Mouse (Mus musculus) hindbrain, postnatal 0 days (tissue): ENCODE data around the gene Dock9. TPM values are rescaled to one million over a fixed set of nuclear protein-coding genes. Genes with fewer than 3 reads are reported as not detected.
A peak's percentile ranks its signal among the peaks of the same experiment; 100 is the strongest.

Source experiments
- ATAC-seq: fragments of 200-750 bp; cut with Nextera tagmentation; 2 replicates; pipeline ENCODE4 v1.8.0; 2017; ENCODE audit warnings: mild to moderate bottlenecking, moderate TSS enrichment, moderate library complexity
- DNase-seq: peaks from one replicate; pipeline ENCODE4 v3.0.0-alpha.2; 2015; ENCODE audit warnings: low spot score
- H3K27ac ChIP-seq: fragments of 300-500 bp; sonication (generic); 2 replicates; pipeline ENCODE4 v1.5.1; 2014; ENCODE audit warnings: mild to moderate bottlenecking
- H3K27me3 ChIP-seq: fragments of 300-500 bp; sonication (generic); 2 replicates; pipeline ENCODE4 v1.6.1; 2014; ENCODE audit warnings: low read length, mixed read lengths; ENCODE audit not compliant: insufficient read depth
- H3K36me3 ChIP-seq: fragments of 300-500 bp; sonication (generic); 2 replicates; pipeline ENCODE4 v1.6.1; 2014; ENCODE audit warnings: low read length, mixed read lengths; ENCODE audit not compliant: insufficient read depth
- H3K4me1 ChIP-seq: fragments of 300-500 bp; sonication (generic); 2 replicates; pipeline ENCODE4 v1.6.1; 2014; ENCODE audit warnings: antibody characterized with exemption, low read length, mixed read lengths; ENCODE audit not compliant: insufficient read depth
- H3K4me2 ChIP-seq: fragments of 300-500 bp; sonication (generic); 2 replicates; pipeline ENCODE4 v1.6.1; 2014; ENCODE audit warnings: low read depth, mild to moderate bottlenecking, low read length, moderate library complexity, mixed read lengths
- H3K4me3 ChIP-seq: fragments of 300-500 bp; sonication (generic); 2 replicates; pipeline ENCODE4 v1.5.1; 2014; ENCODE audit warnings: low read length
- H3K9ac ChIP-seq: fragments of 300-500 bp; sonication (generic); replicated peaks from 2 replicates; pipeline ENCODE4 v1.6.1; 2014; ENCODE audit warnings: mild to moderate bottlenecking, low read length, moderate library complexity, mixed read lengths
- H3K9me3 ChIP-seq: fragments of 300-500 bp; sonication (generic); 2 replicates; pipeline ENCODE4 v1.6.1; 2016; ENCODE audit warnings: low read length, mixed read lengths
- CTCF ChIP-seq: IDR thresholded peaks from 2 replicates; pipeline ENCODE4 v1.5.1; 2016; ENCODE audit warnings: antibody characterized with exemption, control low read depth, low read depth
- WGBS: fragments of 180-500 bp; shearing (Covaris S2); extraction: QIAGEN DNeasy Blood & Tissue Kit; methylation state at CpG from one replicate; pipeline ENCODE4 v1.1.7; 2014; 5-methylcytosine and 5-hydroxymethylcytosine counted together
- polyA plus RNA-seq: library from polyadenylated mRNA; unstranded; fragments of >200 nt; fragmentation: Nextera tagmentation; extraction: Ambion mirVana; gene quantifications from 2 replicates; pipeline ENCODE4 v1.2.1, GENCODE M21; 2015
- total RNA-seq: library from RNA; depleted of rRNA; stranded (reverse); fragments of >200 nt; gene quantifications from 2 replicates; pipeline ENCODE4 v1.2.3, GENCODE M21; 2014

Dock9 gene
- total and polyA plus RNA-seq, 2 experiments from 2014 or later = 11.7 to 51.3 TPM

DNA sequence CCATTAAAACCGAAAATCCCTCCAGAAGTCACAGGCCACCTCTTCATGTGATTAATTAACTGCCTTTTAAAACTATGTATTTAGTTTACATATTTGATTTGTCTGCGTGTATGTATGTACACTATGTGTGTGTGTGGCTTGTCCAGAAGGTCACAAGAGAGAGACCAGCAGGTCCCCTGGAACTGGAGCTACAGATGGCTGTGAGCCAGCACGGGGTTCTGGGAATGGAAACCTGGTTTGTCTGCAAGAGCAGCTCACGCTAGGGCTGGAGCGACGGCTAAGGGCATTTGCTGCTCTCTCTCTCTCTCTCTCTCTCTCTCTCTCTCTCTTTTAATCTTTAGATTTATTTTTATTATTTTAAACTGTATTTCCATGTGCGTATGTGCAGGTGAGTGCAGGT, 144.4 kb downstream of the Dock9 start:
- Histone ChIP-seq H3K9ac (no peak overlapping the region), H3K4me2 (no peak overlapping the region), H3K9me3 (no peaks in the 10 kb centered on the region), H3K36me3 (peaks cover 21% of the 10 kb centered on the region), H3K4me1 (no peaks in the 10 kb centered on the region), H3K4me3 (no peak overlapping the region), H3K27ac (no peak overlapping the region), H3K27me3 (no peaks in the 10 kb centered on the region)
- no peak for TF ChIP-seq CTCF
- ATAC-seq = no peak
- WGBS = 76% methylated on average over 7 of the region's 7 CpGs
- no peak for DNase-seq

DNA sequence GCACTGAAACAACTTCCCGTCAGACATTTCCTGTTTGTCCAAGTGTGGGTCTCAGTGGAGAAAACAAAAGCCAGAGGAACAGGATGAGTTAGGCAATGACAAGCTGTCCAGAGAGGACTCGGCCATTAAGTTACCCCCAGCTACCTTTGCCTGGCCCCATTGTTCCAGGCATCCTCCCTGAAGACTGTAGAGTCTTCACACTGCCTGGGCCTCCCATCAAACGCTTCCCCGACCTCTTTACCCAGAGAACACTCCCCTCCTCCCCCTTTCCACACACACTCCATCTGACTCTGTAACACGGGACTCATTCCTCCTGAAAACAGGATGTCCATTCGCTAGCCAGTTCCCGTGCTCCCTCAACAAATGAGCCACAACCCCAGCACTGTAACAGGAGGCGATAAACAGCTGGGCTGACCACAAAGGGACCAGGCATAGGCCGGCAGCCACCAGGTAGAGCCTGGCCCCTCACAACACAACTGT, 149.0 kb downstream of the Dock9 start:
- H3K4me1 ChIP-seq = no peaks in the 10 kb centered on the region
- 0 out of 2 replicates have a peak overlapping the region, but pooled peaks have one; percentile 11 for H3K27ac ChIP-seq
- H3K27me3 ChIP-seq = no peaks in the 10 kb centered on the region
- WGBS = 64% methylated on average over 9 of the region's 9 CpGs
- TF ChIP-seq CTCF = no peak
- no peak overlapping the region for H3K9ac ChIP-seq
- H3K9me3 ChIP-seq = no peaks in the 10 kb centered on the region
- peaks cover 15% of the 10 kb centered on the region; the same call in 1 of the 2 replicates for H3K36me3 ChIP-seq
- ATAC-seq = 0 out of 2 replicates have a peak, but pooled peaks have one; percentile 27
- H3K4me3 ChIP-seq = no peak overlapping the region
- no peak for DNase-seq
- H3K4me2 ChIP-seq = no peak overlapping the region

DNA sequence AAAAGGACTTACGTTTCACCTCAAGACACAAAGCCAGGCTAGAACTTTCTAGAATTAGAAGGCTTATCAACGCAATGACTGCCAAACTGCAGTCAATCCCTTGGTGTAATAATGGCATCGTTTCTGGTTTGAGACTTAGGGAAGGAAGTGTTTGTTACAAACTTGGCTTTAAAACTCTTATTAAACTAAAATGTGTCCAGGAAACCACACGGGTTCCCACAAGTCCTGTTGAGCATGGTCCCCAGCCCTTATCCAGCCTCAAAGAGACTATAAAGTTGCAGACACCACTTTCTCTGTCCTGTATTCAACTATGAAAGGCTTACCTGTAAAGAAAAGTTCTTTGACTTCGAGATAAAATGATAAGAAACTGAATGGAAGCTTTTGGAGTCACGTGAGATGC, 149.9 kb downstream of the Dock9 start:
- Histone ChIP-seq H3K4me3 (no peak overlapping the region), H3K9me3 (no peaks in the 10 kb centered on the region), H3K27ac (0 out of 2 replicates have a peak overlapping the region, but pooled peaks have one; percentile 11), H3K36me3 (peaks cover 14% of the 10 kb centered on the region; the same call in 1 of the 2 replicates), H3K4me2 (no peak overlapping the region), H3K4me1 (no peaks in the 10 kb centered on the region), H3K9ac (no peak overlapping the region), H3K27me3 (no peaks in the 10 kb centered on the region)
- WGBS = 88% methylated on average over 6 of the region's 6 CpGs
- TF ChIP-seq CTCF = no peak
- no peak for DNase-seq
- ATAC-seq = no peak

DNA sequence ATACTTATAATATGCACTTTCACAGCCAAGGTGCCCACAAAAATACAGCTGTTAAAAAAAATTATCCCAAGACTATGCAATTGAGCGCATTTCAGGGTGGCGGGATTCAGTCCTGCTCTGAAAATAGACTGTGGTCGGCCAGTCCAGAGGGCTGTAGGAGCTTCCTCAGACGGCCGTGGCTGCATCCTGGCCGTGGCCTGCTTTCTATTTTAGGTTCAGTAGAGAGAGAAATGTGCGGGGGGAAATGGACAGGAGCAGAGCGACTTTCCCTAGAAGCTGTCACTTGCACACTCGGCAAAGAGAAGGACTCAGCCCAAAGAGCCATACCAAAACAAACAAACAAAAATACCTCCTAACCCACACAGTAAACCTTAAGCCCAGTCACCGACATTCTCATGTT, 151.0 kb downstream of the Dock9 start:
- Histone ChIP-seq H3K4me3 (no peak overlapping the region), H3K4me1 (no peaks in the 10 kb centered on the region), H3K9ac (no peak overlapping the region), H3K4me2 (no peak overlapping the region), H3K36me3 (0 out of 2 replicates have a peak, but pooled peaks cover 5% of the 10 kb centered on the region), H3K27ac (no peak overlapping the region), H3K9me3 (no peaks in the 10 kb centered on the region), H3K27me3 (no peaks in the 10 kb centered on the region)
- DNase-seq (no peak), ATAC-seq (no peak)
- 88% methylated on average over 10 of the region's 10 CpGs for WGBS
- no peak for TF ChIP-seq CTCF

DNA sequence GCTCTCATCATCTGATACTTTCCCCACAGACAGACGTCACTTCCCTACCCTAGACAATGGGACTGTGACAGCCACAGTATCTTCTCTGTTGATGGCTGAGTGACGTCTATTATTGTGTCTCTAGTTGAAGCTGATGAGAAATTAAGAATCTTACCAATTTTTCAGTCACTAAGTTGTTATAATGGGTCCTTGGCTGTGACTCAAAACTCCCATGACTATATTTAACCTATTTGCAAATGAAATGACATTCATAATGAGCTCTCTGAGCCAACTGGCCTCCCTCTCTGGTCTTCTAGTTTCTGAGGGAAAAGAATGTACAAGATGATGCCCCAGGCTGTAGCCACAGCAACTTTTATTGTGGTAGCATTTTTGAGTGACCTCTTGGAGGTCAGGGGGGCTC, 153.3 kb downstream of the Dock9 start:
- ATAC-seq (no peak), DNase-seq (no peak)
- Histone ChIP-seq H3K4me3 (no peak overlapping the region), H3K36me3 (peaks cover 6% of the 10 kb centered on the region; the same call in 1 of the 2 replicates), H3K27ac (no peak overlapping the region), H3K4me2 (no peak overlapping the region), H3K4me1 (no peaks in the 10 kb centered on the region), H3K9me3 (no peaks in the 10 kb centered on the region), H3K27me3 (no peaks in the 10 kb centered on the region), H3K9ac (no peak overlapping the region)
- no peak for TF ChIP-seq CTCF
- 55% methylated on average over 2 of the region's 2 CpGs for WGBS

DNA sequence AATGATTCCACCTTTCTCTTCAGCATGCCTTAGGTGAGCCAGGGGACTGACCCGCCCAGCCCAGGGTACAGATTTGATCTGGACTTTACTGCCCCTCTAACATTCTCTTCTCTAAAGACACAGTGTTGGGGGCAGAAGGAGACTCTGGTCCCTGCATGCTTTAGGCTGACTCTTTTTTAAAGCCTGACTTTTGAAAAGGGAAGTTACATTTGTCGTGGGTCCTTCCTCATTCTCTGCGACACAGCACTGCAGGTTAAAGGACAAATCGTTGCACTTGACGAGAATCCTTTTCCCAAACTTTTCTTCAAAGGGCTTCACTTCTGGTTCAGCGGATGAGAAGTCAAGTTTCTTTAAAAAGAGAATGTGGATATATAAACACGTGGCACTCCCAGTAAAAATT, 156.4 kb downstream of the Dock9 start:
- Histone ChIP-seq H3K27ac (no peak overlapping the region), H3K9me3 (no peaks in the 10 kb centered on the region), H3K9ac (no peak overlapping the region), H3K4me2 (no peak overlapping the region), H3K4me3 (no peak overlapping the region), H3K27me3 (no peaks in the 10 kb centered on the region), H3K4me1 (no peaks in the 10 kb centered on the region), H3K36me3 (peaks cover 13% of the 10 kb centered on the region)
- WGBS = 80% methylated on average over 7 of the region's 7 CpGs
- DNase-seq (no peak), ATAC-seq (no peak)
- no peak for TF ChIP-seq CTCF

DNA sequence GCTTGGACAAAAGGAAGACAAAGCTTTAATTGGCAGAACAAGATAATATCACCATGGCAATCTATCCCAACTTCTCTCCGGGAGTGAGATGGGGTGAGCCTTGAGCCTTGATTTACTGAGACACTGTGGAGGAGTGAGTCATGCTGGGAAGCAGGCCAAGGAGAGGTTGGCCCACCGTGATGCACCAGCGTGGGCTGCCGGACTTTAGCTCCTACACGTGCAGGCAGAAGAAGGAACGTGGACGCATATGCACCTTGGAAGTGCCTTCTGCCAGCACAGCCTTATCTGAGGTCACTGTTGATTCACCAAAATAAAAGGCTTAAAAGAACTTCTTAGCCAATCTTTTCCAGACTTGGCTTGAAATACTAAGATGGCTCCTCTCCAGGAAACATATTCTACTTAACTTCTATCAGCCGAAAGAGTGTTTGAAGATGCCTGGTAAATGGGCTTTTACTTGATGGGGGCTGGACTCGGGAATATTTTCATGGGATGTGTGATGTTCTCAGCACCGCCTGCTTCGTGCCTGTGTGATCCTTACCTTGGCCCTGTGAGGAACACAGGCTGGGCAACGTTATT, 160.6 kb downstream of the Dock9 start:
- no peak for TF ChIP-seq CTCF
- no peak overlapping the region for H3K9ac ChIP-seq
- H3K27ac ChIP-seq = no peak overlapping the region
- no peaks in the 10 kb centered on the region for H3K4me1 ChIP-seq
- ATAC-seq (no peak), DNase-seq (no peak)
- no peaks in the 10 kb centered on the region for H3K9me3 ChIP-seq
- peaks cover 17% of the 10 kb centered on the region for H3K36me3 ChIP-seq
- H3K4me3 ChIP-seq = no peak overlapping the region
- no peaks in the 10 kb centered on the region for H3K27me3 ChIP-seq
- 77% methylated on average over 12 of the region's 12 CpGs for WGBS
- no peak overlapping the region for H3K4me2 ChIP-seq
